Mouse (Mus musculus) embryo, embryonic 9.5 days (tissue): Measurements from ENCODE around the gene Cpeb2.
A peak's percentile ranks its signal among the peaks of the same experiment; 100 is the strongest.

Experiments
- DNase-seq: peaks from one replicate; pipeline ENCODE4 v3.0.0-alpha.2; 2017; ENCODE audit errors: extremely low spot score

Cpeb2 gene

DNA sequence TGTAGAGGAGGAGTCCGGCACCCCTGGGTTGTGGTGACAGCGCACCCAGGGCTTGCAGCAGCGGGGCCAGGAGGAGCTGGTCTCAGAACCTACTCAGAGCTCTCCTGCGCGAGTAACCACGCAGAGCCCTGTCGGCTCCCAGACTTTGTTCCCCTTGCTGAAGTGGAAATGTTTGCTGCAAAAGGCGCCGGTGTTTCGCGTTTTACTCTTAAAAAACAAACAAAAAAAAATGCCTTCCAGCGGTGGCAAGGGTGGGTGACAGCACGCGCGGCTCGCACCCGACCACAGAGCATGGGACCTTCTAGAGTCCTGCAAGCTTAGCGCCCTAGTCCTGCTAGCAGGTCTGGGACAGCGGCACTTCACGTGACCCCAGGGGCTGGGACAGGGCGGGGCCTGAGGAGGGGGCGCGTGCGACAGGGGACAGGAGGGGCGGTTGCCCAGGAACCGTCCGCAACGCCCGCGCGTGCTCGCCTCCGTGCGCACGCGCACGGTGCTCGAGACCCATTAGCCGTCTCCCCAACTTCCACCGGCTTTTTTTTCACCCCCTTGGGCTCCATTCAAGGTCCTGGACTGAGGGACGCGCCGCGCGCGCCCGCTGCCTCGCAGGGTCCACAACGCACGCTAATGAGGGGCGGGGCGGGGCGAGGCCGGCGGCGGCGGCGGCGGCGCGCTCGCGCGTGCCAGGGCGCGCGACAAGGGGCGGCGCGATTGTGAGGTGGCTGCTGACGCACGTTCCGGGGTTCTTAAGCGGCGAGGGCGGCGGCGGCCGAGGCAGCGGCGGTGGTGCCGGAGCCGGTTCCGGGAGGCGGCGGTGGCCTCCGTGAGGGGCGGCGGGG, at the start of gene Cpeb2:
Gene Cpeb2 (plus strand): TSS at position 691 of the 836 bp plus-strand sequence.
- peak; percentile 95 for DNase-seq

DNA sequence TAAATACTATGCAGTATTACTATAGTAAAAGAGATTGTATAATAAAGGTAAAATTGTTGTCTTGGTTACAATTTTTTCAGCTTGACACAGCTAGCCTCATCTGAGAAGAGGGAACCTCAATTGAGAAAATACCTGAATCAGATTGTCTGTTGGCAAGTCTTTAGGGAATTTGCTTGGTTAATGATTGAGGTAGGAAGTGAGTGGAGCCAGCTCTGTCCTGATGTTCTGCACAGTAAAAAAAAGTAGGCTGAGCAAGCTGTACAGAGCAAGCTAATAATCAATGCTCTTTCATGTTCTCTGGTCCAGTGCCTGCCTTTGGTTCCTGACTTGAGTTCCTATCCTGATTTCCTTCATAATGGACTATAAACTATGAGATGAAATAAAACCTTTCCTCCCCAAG, 49.4 kb upstream of the Cpeb2 start:
- DNase-seq, result no peak

DNA sequence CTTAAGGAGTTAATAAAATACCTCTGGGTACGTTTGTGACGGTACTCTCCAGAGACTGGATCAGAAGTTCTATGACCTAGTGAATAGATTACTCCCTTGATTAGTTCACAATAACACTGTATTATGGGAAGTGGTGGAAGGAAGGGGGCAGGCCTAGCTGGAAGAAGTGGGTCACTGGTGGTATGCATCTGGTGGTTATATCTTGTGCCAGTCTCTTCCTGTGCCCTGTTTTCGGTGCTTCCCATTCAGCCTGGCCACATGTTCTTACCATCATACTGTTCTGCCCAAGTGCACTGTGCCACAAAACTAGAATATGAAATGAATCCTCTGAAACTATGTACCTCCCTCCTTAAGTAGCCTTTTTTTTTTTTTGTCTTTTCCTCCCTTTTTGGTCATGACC, 48.1 kb upstream of the Cpeb2 start:
- DNase-seq, result no peak

DNA sequence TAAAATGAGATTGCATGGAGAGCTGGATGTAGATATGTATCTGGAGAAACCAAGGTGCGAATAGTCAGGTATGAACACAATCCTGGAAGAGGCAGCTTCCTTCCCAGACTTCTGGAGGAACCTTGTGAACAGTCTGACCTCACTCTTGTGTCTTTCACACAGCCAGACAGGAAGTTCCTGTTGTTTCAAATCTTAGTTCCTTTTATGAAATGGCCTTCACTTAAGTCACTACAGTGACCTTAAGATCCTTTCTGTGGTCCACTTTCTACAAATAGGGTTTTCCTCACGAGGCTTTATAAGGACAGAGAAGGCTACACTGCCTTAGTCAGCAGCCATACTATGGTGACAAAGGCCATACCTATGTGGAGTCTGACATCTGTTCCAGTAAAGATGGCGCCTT, 47.5 kb upstream of the Cpeb2 start:
- DNase-seq, result no peak

DNA sequence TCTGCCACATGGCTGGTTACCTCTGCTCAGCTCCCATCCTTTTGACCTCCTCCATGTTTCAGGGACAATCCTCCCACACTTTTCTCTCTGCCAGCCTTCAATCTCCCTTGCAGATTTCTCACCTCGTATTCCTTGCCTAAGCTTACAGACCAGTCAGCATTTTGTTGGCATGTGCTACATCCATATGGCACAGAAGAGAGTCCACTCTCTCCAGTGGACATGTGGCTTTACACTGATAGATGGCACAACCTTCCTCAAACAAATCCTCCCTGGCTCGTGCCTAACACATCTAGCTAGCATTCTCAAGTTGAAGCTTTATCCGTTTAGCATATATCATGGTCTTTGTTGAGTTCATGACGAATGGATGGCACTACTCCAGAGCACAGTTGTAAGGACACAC, 32.3 kb upstream of the Cpeb2 start:
- no peak for DNase-seq

DNA sequence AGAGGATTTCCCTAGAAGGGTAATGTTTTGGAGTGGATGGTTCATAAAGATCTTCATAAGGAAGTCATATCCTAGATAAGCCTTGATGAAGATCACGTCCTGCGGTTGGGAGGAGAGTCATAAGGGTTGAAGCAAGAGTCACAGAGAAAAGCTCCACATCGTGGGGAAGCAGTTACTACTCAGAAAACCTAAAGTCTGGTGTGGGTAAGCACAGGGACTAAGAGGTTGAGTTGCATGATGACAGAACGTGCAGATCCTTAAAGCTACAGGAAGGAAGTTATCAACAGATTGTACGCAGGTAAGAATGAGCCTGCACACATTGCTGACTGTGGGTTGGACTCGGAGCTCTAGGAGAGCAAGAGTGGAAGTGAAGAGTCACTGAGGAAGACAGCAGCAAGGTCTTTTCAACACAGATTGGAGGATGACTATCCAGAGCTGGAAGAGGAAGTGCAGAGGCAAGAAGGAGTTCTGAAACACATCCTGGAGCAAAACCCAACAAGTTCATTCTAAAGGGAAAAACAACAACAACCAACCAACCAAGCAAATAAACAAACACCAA, 26.4 kb upstream of the Cpeb2 start:
- no peak for DNase-seq

DNA sequence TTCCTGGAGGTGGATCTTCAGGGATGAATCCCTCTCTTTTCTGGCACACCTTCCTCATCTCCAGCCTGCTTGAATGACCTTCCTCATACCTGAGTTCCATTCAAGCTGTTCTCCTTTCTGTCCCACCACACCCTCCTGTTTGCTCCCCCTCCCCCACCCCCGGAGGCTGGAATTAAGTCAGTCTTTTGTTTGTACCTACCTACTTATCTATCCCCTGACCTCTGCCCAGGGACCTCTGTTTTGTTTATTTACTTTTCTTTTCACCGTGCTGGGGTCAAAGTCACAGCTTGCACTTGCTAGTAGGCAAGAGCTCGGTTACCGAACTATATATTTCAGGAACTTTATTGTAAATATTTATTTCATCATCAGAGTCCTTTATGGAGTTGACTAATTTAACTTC, 15.5 kb upstream of the Cpeb2 start:
- no peak for DNase-seq

DNA sequence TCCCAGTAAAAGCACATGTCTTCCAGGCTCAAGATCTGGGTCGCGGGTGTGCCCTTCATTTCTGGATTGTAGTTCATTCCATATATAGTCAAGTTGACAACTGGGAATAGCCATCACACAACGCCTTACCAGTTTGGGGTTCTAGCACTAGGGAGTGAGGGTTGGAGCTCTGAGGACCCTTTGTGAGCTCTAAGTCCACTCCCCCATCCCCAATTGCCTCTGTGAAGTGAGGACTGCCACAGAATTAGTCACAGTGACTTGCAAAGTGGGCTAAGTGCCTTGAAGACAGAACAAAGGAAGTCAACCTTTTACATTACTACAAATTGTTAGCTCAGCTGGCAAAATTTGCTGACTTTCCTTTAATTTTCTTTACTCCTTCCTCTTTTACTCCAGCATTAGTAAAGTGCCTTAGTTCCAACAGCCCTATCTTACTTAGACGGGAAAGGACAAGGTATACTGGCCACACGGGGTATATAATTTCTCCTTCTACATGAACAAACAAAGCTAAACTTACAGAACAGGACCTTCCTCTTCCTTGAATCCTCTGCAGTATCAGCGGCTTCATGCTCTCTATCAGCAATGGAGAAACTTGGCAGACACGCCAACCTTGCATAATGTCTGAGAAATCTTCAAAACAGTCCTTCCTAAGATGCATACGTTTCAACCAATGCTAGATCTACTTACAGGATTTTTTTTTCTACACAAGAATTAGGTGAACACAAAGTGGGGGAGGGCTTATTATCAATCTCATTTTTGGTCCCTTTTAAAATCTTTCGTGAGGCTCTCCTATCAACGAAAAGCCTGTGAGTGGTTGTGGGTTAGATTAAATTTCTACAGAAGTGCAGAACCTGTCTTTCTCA, 14.8 kb upstream of the Cpeb2 start:
- DNase-seq, result no peak

DNA sequence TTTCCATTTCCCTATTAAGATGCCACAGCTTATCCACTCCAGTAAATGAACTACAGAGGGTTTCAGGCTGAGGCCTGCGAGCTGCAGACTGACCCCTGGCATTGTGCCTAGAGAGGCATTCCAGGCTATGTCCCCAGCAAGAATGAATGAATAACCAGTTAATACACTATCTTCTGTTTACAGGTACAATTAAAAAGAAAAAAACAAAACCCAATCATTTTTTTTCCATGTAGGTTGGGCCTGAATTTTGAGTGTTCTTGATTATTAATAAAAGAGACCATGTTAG, 14.2 kb upstream of the Cpeb2 start:
- no peak for DNase-seq

DNA sequence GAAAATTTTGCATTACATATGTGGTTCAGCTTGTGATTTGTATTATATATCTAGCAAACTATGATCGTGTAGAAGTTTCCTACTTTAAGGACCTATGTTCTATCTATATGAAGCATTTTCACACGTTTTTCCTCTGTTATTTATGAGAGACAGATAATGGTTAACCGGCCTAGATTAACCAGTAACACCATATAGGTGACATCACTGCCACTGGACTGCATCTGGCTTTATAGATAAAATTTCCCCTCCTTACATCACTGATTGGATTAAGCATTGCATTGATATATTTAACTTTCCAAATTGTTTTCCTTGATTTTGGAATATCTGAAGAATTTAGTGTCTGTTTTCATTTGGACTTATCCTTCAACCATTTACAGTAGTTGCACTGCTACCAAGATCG, 9.6 kb upstream of the Cpeb2 start:
- no peak for DNase-seq

DNA sequence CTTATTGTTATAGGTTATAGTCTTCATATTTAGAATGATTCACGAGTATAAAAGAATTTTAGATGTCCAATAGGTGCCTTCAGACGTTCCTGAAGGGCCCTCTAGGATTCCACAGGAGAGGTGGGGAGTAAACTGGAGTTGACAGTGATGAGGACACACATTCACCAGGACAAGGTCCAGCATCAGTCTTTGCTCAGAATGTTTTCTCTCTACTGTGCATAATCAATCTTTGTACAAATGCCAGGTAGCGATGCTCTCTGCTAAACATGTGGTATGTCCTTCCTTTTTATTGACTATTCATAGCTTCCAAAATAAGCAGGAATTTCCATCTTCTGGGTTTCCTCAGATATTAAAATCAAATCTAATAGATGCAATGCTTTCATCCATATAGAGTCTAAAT, 8.7 kb upstream of the Cpeb2 start:
- no peak for DNase-seq

DNA sequence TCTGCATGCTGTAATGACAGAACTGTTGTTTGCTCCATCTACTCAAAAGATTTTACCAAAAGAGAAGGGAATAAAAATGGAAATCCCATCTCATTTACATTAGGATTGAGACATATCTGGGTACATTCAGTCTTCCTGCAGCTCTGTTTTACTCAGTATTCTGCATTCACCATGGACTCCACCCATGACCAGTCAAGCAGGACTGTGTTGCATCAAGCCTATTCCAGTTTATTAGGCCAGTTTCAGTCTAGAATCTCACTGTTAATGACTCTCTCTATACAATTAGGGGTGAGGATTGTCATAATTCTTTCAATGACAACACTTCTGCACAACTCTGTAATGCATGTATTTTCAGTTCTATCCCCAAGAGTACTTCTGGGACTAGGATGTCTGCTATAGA, 6.8 kb upstream of the Cpeb2 start:
- DNase-seq, result no peak

DNA sequence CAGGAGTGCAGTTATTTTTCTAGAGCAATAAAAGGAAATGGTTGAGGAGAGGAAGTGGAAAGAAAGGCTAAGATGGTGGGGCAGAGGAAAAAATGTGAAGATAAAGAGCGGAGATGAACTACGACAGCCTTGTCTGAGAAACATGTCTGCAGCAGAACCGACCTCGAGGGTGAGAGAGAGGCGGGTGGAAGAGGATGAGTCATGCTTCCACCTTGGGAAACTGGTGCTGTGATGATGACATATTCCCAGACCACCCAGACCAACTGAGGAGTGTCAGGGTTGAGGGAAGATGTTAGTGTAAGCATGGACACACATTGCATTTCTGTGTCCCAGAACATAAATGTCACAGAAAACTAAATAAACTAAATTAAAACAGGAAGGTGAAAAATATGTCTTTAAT, 5.4 kb upstream of the Cpeb2 start:
- DNase-seq, result no peak

DNA sequence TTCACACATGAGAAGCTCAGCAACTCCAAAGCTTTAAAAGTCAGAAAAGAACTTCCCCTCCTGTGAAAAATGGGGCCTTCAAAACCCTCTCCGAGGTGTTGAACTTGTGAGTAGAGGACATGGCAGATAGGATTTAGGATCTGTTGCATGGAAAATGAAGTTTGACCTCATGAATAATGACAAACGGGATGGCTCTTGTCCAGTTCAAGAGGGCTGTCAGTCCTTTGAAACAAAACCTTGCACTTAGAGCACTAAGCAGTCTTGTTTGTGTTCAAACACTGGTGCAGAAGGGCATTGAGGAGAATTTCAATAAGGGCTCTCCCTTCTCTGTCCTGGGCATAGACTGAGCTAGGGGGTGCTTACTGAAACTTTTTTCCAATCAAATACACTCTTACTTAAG, 1.9 kb upstream of the Cpeb2 start:
- DNase-seq, result no peak

DNA sequence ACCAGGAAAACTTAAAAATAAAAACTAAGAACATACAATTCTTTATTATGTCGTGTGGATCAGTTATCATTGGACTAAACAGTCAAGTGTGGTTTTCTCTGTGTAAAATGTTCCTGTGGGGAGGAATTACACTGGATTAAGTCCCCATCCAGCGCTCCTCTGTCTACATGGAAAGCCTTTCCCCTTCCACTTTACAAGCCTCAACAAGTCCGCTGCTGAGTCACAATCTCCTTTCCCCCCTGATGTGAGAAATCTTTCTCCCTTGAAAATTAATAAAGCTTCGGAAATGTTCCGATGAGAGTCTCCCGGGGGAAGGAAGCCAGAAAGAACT, 856 bp upstream of the Cpeb2 start:
- DNase-seq, result no peak

DNA sequence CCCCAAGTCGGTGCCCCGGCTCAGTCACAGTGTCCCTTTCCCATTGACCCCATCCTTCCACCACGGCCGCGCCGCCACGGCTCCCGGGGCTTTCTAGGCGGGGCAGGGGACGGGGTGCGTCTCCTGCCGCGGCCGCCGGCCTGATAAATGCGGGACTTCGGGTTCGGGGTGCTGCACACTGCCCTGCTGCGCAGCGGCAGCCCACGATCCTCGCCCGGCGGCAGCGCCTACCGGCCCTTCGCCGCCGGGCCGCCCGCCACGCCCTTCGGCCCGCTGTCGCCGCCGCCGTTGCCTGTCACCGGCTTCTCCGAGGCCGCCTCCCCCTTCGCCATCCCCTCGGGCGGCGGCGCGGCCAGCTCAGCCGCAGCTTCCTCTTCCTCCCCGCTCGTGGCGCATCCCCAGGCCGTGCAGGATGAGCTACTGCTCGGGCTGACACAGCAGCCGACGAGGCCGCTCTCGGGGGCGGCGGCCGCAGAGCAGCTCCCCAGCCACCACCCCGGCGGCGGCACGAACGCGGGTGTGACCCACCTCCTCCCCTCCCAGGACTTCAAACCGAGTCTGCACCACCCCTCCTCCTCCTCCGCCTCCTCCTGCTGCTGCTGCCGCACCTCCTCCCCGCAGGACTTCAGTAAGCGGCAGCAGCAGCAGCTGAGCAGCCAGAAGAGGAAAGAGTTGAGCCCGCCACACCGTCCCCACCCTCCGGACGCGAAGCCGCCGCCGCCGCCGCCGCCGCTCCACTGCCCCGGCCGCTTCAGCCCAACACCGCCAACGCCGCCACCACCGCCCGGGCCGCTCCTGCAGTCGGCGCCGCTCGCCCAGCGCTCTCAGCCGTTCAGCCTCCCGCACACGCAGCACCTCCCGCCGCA, 579 bp downstream of the Cpeb2 start:
- peak; percentile 78 for DNase-seq

DNA sequence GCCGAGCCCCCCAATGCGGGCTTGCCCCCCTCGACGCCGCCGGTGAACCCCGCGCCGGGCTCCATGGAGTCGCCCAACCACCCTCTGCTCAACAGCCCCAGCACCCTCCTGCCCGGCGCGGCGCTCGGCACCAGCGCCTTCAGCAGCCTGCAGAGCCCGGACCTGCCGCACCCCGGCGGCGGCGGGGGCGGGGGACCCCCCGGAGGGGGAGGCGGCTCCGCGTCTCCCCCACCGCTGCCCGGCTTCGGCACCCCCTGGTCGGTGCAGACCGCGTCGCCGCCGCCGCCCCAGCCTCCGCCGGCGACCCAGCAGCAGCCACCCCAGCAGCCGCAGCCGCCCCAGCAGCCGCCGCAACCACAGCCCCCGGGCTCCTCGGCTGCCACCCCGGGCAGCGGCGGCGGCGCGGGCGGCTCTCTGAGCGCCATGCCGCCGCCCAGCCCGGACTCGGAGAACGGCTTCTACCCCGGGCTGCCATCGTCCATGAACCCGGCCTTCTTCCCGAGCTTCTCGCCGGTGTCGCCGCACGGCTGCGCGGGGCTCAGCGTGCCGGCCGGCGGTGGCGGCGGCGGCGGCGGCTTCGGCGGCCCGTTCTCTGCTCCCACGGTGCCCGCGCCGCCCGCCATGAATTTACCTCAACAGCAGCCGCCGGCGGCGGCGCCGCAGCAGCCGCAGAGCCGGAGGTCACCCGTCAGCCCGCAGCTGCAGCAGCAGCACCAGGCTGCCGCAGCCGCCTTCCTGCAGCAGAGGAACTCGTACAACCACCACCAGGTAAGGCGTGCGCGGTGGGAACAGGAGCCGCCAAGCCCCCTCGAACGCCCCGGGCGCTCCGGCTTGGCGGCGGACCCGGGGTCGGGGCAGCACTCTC, 1.6 kb downstream of the Cpeb2 start:
- peak; percentile 51 for DNase-seq

DNA sequence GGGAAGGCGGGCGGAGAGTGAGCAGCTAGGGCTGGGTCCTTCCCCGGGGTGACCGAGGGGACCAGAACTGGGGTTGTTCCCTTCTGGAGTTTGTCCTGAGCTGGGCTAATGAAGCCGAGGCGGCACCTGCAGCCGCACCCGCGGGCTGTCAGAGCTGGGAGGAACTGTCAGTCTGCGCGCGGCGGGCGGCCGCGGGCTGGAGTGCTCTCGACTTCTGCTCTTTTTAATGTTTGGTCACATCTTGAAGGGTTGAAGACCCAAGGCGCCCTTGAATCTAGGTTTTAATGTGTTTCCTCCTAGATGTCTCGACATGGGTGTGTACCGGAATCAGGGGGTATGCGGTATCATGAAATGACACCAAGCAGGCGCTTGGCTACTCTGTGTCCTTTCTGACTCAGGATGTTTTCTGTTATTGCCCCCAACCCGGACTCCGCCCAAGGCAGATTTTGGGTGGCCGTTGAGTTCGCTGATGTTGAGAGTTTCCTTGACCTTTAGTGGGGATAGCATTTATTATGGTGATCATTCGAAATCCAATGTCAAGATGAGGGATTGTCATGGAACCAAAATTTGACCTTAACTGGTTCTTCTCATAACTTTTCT, 2.3 kb downstream of the Cpeb2 start:
- DNase-seq, result no peak

DNA sequence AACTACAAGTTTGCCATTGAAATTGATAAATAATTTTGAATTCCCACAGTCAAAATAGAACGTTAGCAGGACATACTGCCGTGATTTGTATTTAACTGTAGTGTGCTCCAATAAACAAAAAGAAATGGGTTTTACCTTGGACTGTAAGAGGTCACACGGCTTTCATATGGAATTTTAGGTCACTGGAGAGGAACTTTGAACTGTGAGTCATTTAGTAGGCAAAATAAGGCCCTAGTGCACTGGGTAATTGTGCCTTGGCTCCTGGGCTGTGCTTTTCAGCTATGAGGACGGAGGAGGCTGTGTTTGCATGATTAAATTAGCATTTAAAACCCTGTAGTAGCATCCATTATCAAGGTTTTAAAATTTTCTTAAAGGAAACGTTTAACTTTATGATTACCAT, 3.0 kb downstream of the Cpeb2 start:
- DNase-seq, result no peak

DNA sequence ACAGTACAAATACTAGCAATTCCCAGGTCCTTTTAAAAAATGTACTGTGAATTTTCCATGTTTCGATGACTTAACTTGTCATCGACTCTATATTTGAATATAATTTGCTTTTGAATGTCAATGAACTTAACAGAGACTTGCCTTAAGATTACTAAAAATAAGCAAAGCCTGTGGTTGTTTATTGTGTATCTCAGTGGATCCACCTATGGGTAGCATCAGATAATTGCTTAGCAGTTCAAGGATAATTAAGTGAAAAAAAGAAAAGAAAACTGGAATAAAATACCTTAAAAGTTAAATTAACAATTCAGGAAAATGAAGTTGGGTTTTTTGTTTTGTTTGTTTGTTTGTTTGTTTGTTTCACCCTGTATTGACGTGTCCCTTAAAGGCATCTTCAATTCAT, 3.5 kb downstream of the Cpeb2 start:
- DNase-seq, result no peak

DNA sequence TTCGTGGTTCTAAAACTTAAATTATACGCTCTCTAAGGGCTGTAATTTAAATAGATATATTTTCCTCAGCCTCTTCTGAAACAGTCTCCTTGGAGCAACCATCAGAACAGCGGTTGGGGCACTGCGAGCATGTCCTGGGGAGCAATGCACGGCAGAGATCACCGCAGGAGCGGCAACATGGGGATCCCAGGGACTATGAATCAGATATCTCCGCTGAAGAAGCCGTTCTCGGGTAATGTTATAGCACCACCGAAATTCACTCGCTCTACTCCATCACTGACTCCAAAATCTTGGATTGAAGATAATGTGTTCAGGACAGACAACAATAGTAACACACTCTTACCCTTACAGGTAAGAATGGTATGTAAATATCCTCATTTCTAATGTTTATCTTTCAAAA, 4.3 kb downstream of the Cpeb2 start:
- no peak for DNase-seq
